Comparison of ENCODE assay signal across 8 mouse cellular contexts in genomic region chr3:135674716-135675392, GRCm38 (mm10). TPM values are rescaled to one million over a fixed set of nuclear protein-coding genes. Genes with fewer than 3 reads are reported as not detected.
DNase-seq lines count a peak whose midpoint lies in the region; ATAC-seq and TF ChIP-seq lines count a peak whose summit lies in the region.

No protein-coding gene starts in this region.

- CTCF ChIA-PET in Patski (lab: Charles Lee): interaction anchor here (0.7 to 10.4 kb wide), 7 partner anchors 9 to 56 kb away, joined by 3 to 95 read pairs (median 3); partner anchors contain the start of gene Nfkb1

- peak; percentile 43 for DNase-seq in adrenal gland, postnatal 14 days
- DNase-seq in adrenal gland, postnatal 25 days: no peak
- DNase-seq in Patski (ENCODE audit: low read depth, low spot score): peak; percentile 94
- DNase-seq in midbrain, embryonic 10.5 days (ENCODE audit: low spot score): no peak
- DNase-seq in left cerebral cortex, adult 2 months (ENCODE audit: extremely low spot score in 1 of 2, low spot score in 2 of 2): no peak
- DNase-seq in frontal cortex, adult 2 months (ENCODE audit: extremely low spot score in 1 of 2, low spot score in 1 of 2): no peak
- DNase-seq in urinary bladder, postnatal 10 days (ENCODE audit: low spot score): no peak

- H3K27me3 ChIP-seq in Patski: no peaks in the 10 kb centered on the region
- H3K27me3 ChIP-seq in hindbrain, embryonic 16.5 days (replicated peaks; ENCODE audit: control insufficient read depth, insufficient read depth, low read length): no peaks in the 10 kb centered on the region
- no peaks in the 10 kb centered on the region for H3K27me3 ChIP-seq in midbrain, embryonic 10.5 days (ENCODE audit: low read depth, poor library complexity, severe bottlenecking)

- H3K4me2 ChIP-seq in hindbrain, embryonic 16.5 days (ENCODE audit: low read length): peak overlapping the region; percentile 6; the same call in 1 of the 2 replicates

- no peaks in the 10 kb centered on the region for H3K36me3 ChIP-seq in hindbrain, embryonic 16.5 days (ENCODE audit: control insufficient read depth, insufficient read depth, low read length)
- no peaks in the 10 kb centered on the region for H3K36me3 ChIP-seq in midbrain, embryonic 10.5 days

- peaks cover 14% of the 10 kb centered on the region for H3K4me1 ChIP-seq in hindbrain, embryonic 16.5 days (ENCODE audit: control insufficient read depth, insufficient read depth, low read depth, low read length)
- H3K4me1 ChIP-seq in midbrain, embryonic 10.5 days: peaks cover 23% of the 10 kb centered on the region

- ATAC-seq in Patski: peak; percentile 69
- ATAC-seq in hindbrain, embryonic 16.5 days: peak; percentile 75

- no peak overlapping the region for H3K4me3 ChIP-seq in hindbrain, embryonic 16.5 days (ENCODE audit: low read length)
- H3K4me3 ChIP-seq in midbrain, embryonic 10.5 days: no peak overlapping the region
- H3K4me3 ChIP-seq in left cerebral cortex, adult 2 months: no peak overlapping the region

- peak overlapping the region; percentile 46; the same call in 1 of the 2 replicates for H3K27ac ChIP-seq in hindbrain, embryonic 16.5 days (ENCODE audit: low read depth, low read length)
- 0 out of 2 replicates have a peak overlapping the region, but pooled peaks have one; percentile 13 for H3K27ac ChIP-seq in midbrain, embryonic 10.5 days (replicated peaks)
- H3K27ac ChIP-seq in left cerebral cortex, adult 2 months: no peak overlapping the region

- no peak overlapping the region for H3K9ac ChIP-seq in hindbrain, embryonic 16.5 days (ENCODE audit: low read depth, low read length)

- no peak for TF ChIP-seq CTCF in Patski (IDR thresholded peaks at IDR 0.05)
- no peak for TF ChIP-seq CTCF in left cerebral cortex, adult 2 months (IDR thresholded peaks at IDR 0.05)

- POLR2A ChIA-PET in Patski (lab: Charles Lee): interaction anchor here (4.1 kb wide), 1 partner anchor 16 kb away, joined by 32 read pairs; the partner anchor contains the start of gene Nfkb1

- in situ Hi-C loops in Patski (cut with MboI; ENCODE audit: low pct_unique_long_range_greater_than_20kb): no loop called here

- no peaks in the 10 kb centered on the region for H3K9me3 ChIP-seq in hindbrain, embryonic 16.5 days (ENCODE audit: control insufficient read depth, low read length)
- no peaks in the 10 kb centered on the region; the same call in 1 of the 2 replicates for H3K9me3 ChIP-seq in midbrain, embryonic 10.5 days (replicated peaks)

- intact Hi-C loops in left cerebral cortex, adult 2 months (cut with DNase I): no loop called here

- WGBS in hindbrain, embryonic 16.5 days: 39% methylated on average over 13 of the region's 13 CpGs
- WGBS in midbrain, embryonic 10.5 days: 78% methylated on average over 13 of the region's 13 CpGs

RNA-seq across cellular contexts. Expression of gene Nfkb1, which starts 16.5 kb away (rescaled TPM):
- 55.2 and 62.9 TPM in 2 replicates for total RNA-seq in adrenal gland, postnatal 14 days (2021)
- total RNA-seq in adrenal gland, postnatal 25 days (2021): 68.8 and 69.5 TPM in 2 replicates
- 151 TPM for polyA plus RNA-seq in Patski (2021)
- polyA plus RNA-seq in hindbrain, embryonic 16.5 days (2015; fragmentation: Nextera tagmentation; extraction: Ambion mirVana): 7.5 and 7.8 TPM in 2 replicates
- polyA plus RNA-seq in midbrain, embryonic 10.5 days (2016; fragmentation: Nextera tagmentation; extraction: Ambion mirVana): 9.0 and 10.6 TPM in 2 replicates
- total RNA-seq in left cerebral cortex, adult 2 months (2021): 10 to 100 TPM; 20.8 to 24.4 TPM
- 23.4 and 24.0 TPM in 2 replicates for polyA plus RNA-seq in frontal cortex, adult 2 months (2012; rRNA removed)

Comparison
In these comparisons a context has a peak if more than half of its experiments do, and no peak if none do; other contexts are left out.
1. DNase-seq: peak in adrenal gland, postnatal 14 days (single experiment) and Patski (single experiment); none in adrenal gland, postnatal 25 days (single experiment), midbrain, embryonic 10.5 days (single experiment), left cerebral cortex, adult 2 months (0 of 2), frontal cortex, adult 2 months (0 of 2) and urinary bladder, postnatal 10 days (single experiment).